Mouse (Mus musculus) kidney, postnatal 0 days (tissue): ENCODE data around the gene Nav1. TPM values are rescaled to one million over a fixed set of nuclear protein-coding genes. Genes with fewer than 3 reads are reported as not detected.
A peak's percentile ranks its signal among the peaks of the same experiment; 100 is the strongest.

Experiments
- ATAC-seq: fragments of 200-750 bp; cut with Nextera tagmentation; replicated peaks from 2 replicates; pipeline ENCODE4 v1.8.0; 2017; ENCODE audit warnings: low read depth, moderate number of reproducible peaks, moderate TSS enrichment, moderate library complexity; ENCODE audit not compliant: low FRiP score
- DNase-seq: peaks from one replicate; pipeline ENCODE4 v3.0.0-alpha.2; 2016; ENCODE audit warnings: low spot score
- H3K27ac ChIP-seq: fragments of 300-500 bp; sonication (generic); 2 replicates; pipeline ENCODE4 v1.5.1; 2014; ENCODE audit warnings: mild to moderate bottlenecking
- H3K27me3 ChIP-seq: fragments of 300-500 bp; sonication (generic); 2 replicates; pipeline ENCODE4 v1.6.1; 2014; ENCODE audit warnings: low read length, mixed read lengths; ENCODE audit not compliant: insufficient read depth
- H3K36me3 ChIP-seq: fragments of 300-500 bp; sonication (generic); 2 replicates; pipeline ENCODE4 v1.6.1; 2014; ENCODE audit warnings: low read length, mixed read lengths; ENCODE audit not compliant: insufficient read depth
- H3K4me1 ChIP-seq: fragments of 300-500 bp; sonication (generic); replicated peaks from 2 replicates; pipeline ENCODE4 v1.6.1; 2014; ENCODE audit warnings: antibody characterized with exemption, low read length, mixed read lengths; ENCODE audit not compliant: insufficient read depth
- H3K4me2 ChIP-seq: fragments of 300-500 bp; sonication (generic); 2 replicates; pipeline ENCODE4 v1.6.1; 2014; ENCODE audit warnings: mild to moderate bottlenecking, low read length, moderate library complexity, mixed read lengths
- H3K4me3 ChIP-seq: fragments of 300-500 bp; sonication (generic); replicated peaks from 2 replicates; pipeline ENCODE4 v1.5.1; 2014; ENCODE audit warnings: low read depth, low read length
- H3K9ac ChIP-seq: fragments of 300-500 bp; sonication (generic); 2 replicates; pipeline ENCODE4 v1.6.1; 2014; ENCODE audit warnings: low read depth, low read length
- H3K9me3 ChIP-seq: fragments of 300-500 bp; sonication (generic); replicated peaks from 2 replicates; pipeline ENCODE4 v1.6.1; 2016; ENCODE audit warnings: low read length, inconsistent platforms, mixed read lengths
- CTCF ChIP-seq: IDR thresholded peaks from 2 replicates; pipeline ENCODE4 v1.5.1; 2016; ENCODE audit warnings: antibody characterized with exemption, low read depth, mild to moderate bottlenecking, moderate library complexity
- WGBS: fragments of 180-500 bp; shearing (Covaris S2); extraction: QIAGEN DNeasy Blood & Tissue Kit; methylation state at CpG from one replicate; pipeline ENCODE4 v1.1.7; 2014; 5-methylcytosine and 5-hydroxymethylcytosine counted together
- polyA plus RNA-seq: library from polyadenylated mRNA; unstranded; fragments of >200 nt; fragmentation: Nextera tagmentation; extraction: Ambion mirVana; gene quantifications from 2 replicates; pipeline ENCODE4 v1.2.1, GENCODE M21; 2015

The Nav1 gene
- polyA plus RNA-seq, 1 experiment from 2014 or later: 9.1 TPM

- DNase-seq (no peak), ATAC-seq (no peak)
- no peak overlapping the region for H3K4me2 ChIP-seq
- no peak overlapping the region for H3K4me3 ChIP-seq
- no peaks in the 10 kb centered on the region for H3K9me3 ChIP-seq
- H3K27ac ChIP-seq: no peak overlapping the region
- no peak overlapping the region for H3K9ac ChIP-seq
- no peaks in the 10 kb centered on the region for H3K27me3 ChIP-seq
- no peaks in the 10 kb centered on the region; the same call in 1 of the 2 replicates for H3K4me1 ChIP-seq
- 89% methylated on average over 13 of the region's 13 CpGs for WGBS
- no peak for TF ChIP-seq CTCF
- H3K36me3 ChIP-seq: peaks cover 40% of the 10 kb centered on the region
Observed at GRCm38 (mm10) chr1:135470546-135470945, 136.5 kb downstream of the Nav1 start.

- peaks cover 40% of the 10 kb centered on the region for H3K36me3 ChIP-seq
- H3K27ac ChIP-seq: no peak overlapping the region
Observed at GRCm38 (mm10) chr1:135467462-135467861, 139.6 kb downstream of the Nav1 start.

GRCm38 (mm10) chr1:135466935-135467334 is 140.2 kb downstream of the Nav1 start:
- H3K4me1 ChIP-seq: no peaks in the 10 kb centered on the region
- no peak overlapping the region for H3K4me3 ChIP-seq
- no peak for DNase-seq
- no peak for TF ChIP-seq CTCF
- no peaks in the 10 kb centered on the region for H3K27me3 ChIP-seq
- ATAC-seq: no peak
- 72% methylated on average over 3 of the region's 3 CpGs for WGBS
- H3K9me3 ChIP-seq: no peaks in the 10 kb centered on the region
- H3K4me2 ChIP-seq: no peak overlapping the region
- H3K27ac ChIP-seq: no peak overlapping the region
- peaks cover 40% of the 10 kb centered on the region for H3K36me3 ChIP-seq
- H3K9ac ChIP-seq: no peak overlapping the region

More at GRCm38 (mm10) chr1:135467462-135467861, 139.6 kb downstream of the Nav1 start:
- TF ChIP-seq CTCF: no peak
- Histone ChIP-seq H3K27me3 (no peaks in the 10 kb centered on the region), H3K4me2 (no peak overlapping the region), H3K9ac (no peak overlapping the region), H3K9me3 (no peaks in the 10 kb centered on the region), H3K4me3 (no peak overlapping the region), H3K4me1 (no peaks in the 10 kb centered on the region)
- DNase-seq: no peak
- ATAC-seq: no peak
- 83% methylated on average over 5 of the region's 5 CpGs for WGBS

- no peak overlapping the region for H3K4me2 ChIP-seq
- no peak overlapping the region for H3K27ac ChIP-seq
- no peak overlapping the region for H3K9ac ChIP-seq
- DNase-seq: no peak
- no peaks in the 10 kb centered on the region for H3K27me3 ChIP-seq
- TF ChIP-seq CTCF: no peak
- H3K4me1 ChIP-seq: no peaks in the 10 kb centered on the region
- no peak; the same call in 1 of the 2 replicates for ATAC-seq
- H3K36me3 ChIP-seq: peaks cover 37% of the 10 kb centered on the region
- no peak overlapping the region for H3K4me3 ChIP-seq
- H3K9me3 ChIP-seq: no peaks in the 10 kb centered on the region
- WGBS: 90% methylated on average over 19 of the region's 19 CpGs
Observed at GRCm38 (mm10) chr1:135465734-135466133, 141.4 kb downstream of the Nav1 start.

GRCm38 (mm10) chr1:135462736-135463135 is 144.4 kb downstream of the Nav1 start:
- Histone ChIP-seq H3K36me3 (peaks cover 27% of the 10 kb centered on the region), H3K9me3 (no peaks in the 10 kb centered on the region), H3K4me2 (no peak overlapping the region), H3K9ac (no peak overlapping the region), H3K4me3 (no peak overlapping the region), H3K4me1 (no peaks in the 10 kb centered on the region), H3K27me3 (no peaks in the 10 kb centered on the region), H3K27ac (peak overlapping the region; percentile 33; the same call in 1 of the 2 replicates)
- no peak for TF ChIP-seq CTCF
- no peak for ATAC-seq
- no peak for DNase-seq
- 58% methylated on average over 8 of the region's 8 CpGs for WGBS

GRCm38 (mm10) chr1:135462304-135462703 is 144.8 kb downstream of the Nav1 start:
- Histone ChIP-seq H3K9me3 (no peaks in the 10 kb centered on the region), H3K27ac (peak overlapping the region; percentile 50; the same call in 1 of the 2 replicates), H3K9ac (no peak overlapping the region), H3K27me3 (no peaks in the 10 kb centered on the region), H3K4me3 (no peak overlapping the region), H3K4me1 (no peaks in the 10 kb centered on the region), H3K36me3 (peaks cover 23% of the 10 kb centered on the region), H3K4me2 (no peak overlapping the region)
- DNase-seq: peak; percentile 69
- no peak for ATAC-seq
- WGBS: 38% methylated on average over 4 of the region's 4 CpGs
- no peak for TF ChIP-seq CTCF
